Mouse (Mus musculus) hindbrain, embryonic 14.5 days (tissue): ENCODE data around the gene Rhoq. TPM values are rescaled to one million over a fixed set of nuclear protein-coding genes. Genes with fewer than 3 reads are reported as not detected.

Source experiments
- ATAC-seq: fragments of 200-750 bp; cut with Nextera tagmentation; 2 replicates; pipeline ENCODE4 v1.8.0; 2017; ENCODE audit warnings: moderate number of reproducible peaks, mild to moderate bottlenecking, moderate TSS enrichment, moderate library complexity; ENCODE audit not compliant: low FRiP score
- DNase-seq: peaks from one replicate; pipeline ENCODE4 v3.0.0-alpha.2; 2015; ENCODE audit warnings: low spot score
- H3K27ac ChIP-seq: fragments of 300-500 bp; sonication (generic); 2 replicates; pipeline ENCODE4 v1.5.1; 2014; ENCODE audit warnings: mild to moderate bottlenecking, moderate library complexity
- H3K27me3 ChIP-seq: fragments of 300-500 bp; sonication (generic); 2 replicates; pipeline ENCODE4 v1.6.1; 2014; ENCODE audit warnings: mild to moderate bottlenecking, low read length, mixed read lengths; ENCODE audit not compliant: control insufficient read depth, insufficient read depth
- H3K36me3 ChIP-seq: fragments of 300-500 bp; sonication (generic); replicated peaks from 2 replicates; pipeline ENCODE4 v1.6.1; 2014; ENCODE audit not compliant: control insufficient read depth, insufficient read depth
- H3K4me1 ChIP-seq: fragments of 300-500 bp; sonication (generic); replicated peaks from 2 replicates; pipeline ENCODE4 v1.6.1; 2014; ENCODE audit warnings: antibody characterized with exemption, low read length, mixed read lengths; ENCODE audit not compliant: control insufficient read depth, insufficient read depth
- H3K4me2 ChIP-seq: fragments of 300-500 bp; sonication (generic); replicated peaks from 2 replicates; pipeline ENCODE4 v1.6.1; 2014; ENCODE audit warnings: mild to moderate bottlenecking, moderate library complexity
- H3K4me3 ChIP-seq: fragments of 300-500 bp; sonication (generic); replicated peaks from 2 replicates; pipeline ENCODE4 v1.5.1; 2014; ENCODE audit warnings: mild to moderate bottlenecking, low read length
- H3K9ac ChIP-seq: fragments of 300-500 bp; sonication (generic); 2 replicates; pipeline ENCODE4 v1.6.1; 2014
- H3K9me3 ChIP-seq: fragments of 300-500 bp; sonication (generic); 2 replicates; pipeline ENCODE4 v1.6.1; 2016; ENCODE audit warnings: low read length; ENCODE audit not compliant: control insufficient read depth
- WGBS: fragments of 180-500 bp; shearing (Covaris S2); extraction: QIAGEN DNeasy Blood & Tissue Kit; methylation state at CpG from one replicate; pipeline ENCODE4 v1.1.7; 2014; 5-methylcytosine and 5-hydroxymethylcytosine counted together
- polyA plus RNA-seq: library from polyadenylated mRNA; unstranded; fragments of >200 nt; fragmentation: Nextera tagmentation; extraction: Ambion mirVana; gene quantifications from 2 replicates; pipeline ENCODE4 v1.2.1, GENCODE M21; 2014

Gene Rhoq
- polyA plus RNA-seq, 1 experiment from 2014 or later: 10.7 TPM

DNA sequence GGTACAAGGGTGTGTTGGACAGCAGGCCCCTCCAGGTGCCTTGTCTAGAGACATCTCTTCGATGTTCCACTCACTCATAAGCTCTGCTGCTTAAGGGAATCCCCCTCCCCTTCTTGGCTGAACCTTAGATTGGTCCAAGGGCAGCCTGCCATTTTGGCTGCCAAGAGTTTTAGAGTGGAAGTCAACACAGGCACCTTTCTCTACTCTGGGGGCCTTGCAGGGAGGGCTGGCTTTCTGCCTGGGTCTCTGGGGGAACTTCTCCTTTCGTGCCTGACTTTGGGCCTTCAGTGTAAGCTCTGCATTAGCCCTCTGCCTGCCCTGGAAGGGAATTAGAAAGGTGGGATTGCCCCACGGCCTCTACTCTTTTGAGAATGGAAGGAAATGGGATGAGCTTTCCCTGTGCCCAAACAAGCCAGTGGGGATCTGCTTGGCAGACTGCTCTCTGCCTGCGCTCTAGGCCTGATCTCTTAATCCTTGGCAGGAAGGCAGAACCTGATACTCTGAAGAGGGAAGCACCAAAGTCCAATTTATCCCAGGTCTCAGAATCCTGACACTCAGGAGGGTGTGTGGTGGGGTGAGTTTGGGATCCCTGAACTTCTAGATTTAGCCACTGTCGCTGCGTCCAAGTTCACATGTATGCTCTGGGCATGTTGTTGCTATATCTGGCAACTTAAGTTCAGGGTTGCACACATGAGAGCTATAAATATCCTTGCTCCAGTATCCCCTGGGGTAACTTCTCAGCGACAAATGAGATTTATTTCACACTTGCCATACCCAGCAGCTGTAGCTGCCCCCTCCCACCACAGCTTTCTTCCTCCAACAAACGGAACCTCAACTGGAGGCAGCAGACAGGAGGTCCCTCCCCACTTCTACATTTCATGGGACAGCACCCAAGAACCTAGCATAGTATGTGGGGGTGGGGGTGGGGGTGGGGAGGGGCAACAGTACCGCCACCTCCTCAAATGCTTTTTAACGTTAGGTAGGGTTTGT is 4.9 kb downstream of the Rhoq start:
- peaks cover 19% of the 10 kb centered on the region for H3K4me1 ChIP-seq
- ATAC-seq: no peak
- H3K9me3 ChIP-seq: no peaks in the 10 kb centered on the region
- H3K4me3 ChIP-seq: no peak overlapping the region
- no peaks in the 10 kb centered on the region for H3K27me3 ChIP-seq
- no peaks in the 10 kb centered on the region for H3K36me3 ChIP-seq
- H3K9ac ChIP-seq: no peak overlapping the region
- no peak for DNase-seq
- 81% methylated on average over 10 of the region's 10 CpGs for WGBS
- no peak overlapping the region for H3K27ac ChIP-seq
- no peak overlapping the region for H3K4me2 ChIP-seq

GRCm38 (mm10) chr17:86968581-86968980 is 5.7 kb downstream of the Rhoq start:
- Histone ChIP-seq H3K27me3 (no peaks in the 10 kb centered on the region), H3K27ac (no peak overlapping the region), H3K9me3 (no peaks in the 10 kb centered on the region), H3K4me2 (no peak overlapping the region), H3K4me1 (peaks cover 19% of the 10 kb centered on the region), H3K36me3 (no peaks in the 10 kb centered on the region), H3K9ac (no peak overlapping the region), H3K4me3 (no peak overlapping the region)
- 85% methylated on average over 5 of the region's 5 CpGs for WGBS
- ATAC-seq (no peak), DNase-seq (no peak)

- Histone ChIP-seq H3K27me3 (no peaks in the 10 kb centered on the region), H3K9me3 (no peaks in the 10 kb centered on the region), H3K4me2 (no peak overlapping the region), H3K27ac (no peak overlapping the region), H3K4me3 (no peak overlapping the region), H3K4me1 (peaks cover 11% of the 10 kb centered on the region), H3K36me3 (no peaks in the 10 kb centered on the region), H3K9ac (no peak overlapping the region)
- 58% methylated on average over 5 of the region's 5 CpGs for WGBS
- no peak for DNase-seq
- ATAC-seq: no peak
Measured at GRCm38 (mm10) chr17:86969582-86969981, 6.7 kb downstream of the Rhoq start.

DNA sequence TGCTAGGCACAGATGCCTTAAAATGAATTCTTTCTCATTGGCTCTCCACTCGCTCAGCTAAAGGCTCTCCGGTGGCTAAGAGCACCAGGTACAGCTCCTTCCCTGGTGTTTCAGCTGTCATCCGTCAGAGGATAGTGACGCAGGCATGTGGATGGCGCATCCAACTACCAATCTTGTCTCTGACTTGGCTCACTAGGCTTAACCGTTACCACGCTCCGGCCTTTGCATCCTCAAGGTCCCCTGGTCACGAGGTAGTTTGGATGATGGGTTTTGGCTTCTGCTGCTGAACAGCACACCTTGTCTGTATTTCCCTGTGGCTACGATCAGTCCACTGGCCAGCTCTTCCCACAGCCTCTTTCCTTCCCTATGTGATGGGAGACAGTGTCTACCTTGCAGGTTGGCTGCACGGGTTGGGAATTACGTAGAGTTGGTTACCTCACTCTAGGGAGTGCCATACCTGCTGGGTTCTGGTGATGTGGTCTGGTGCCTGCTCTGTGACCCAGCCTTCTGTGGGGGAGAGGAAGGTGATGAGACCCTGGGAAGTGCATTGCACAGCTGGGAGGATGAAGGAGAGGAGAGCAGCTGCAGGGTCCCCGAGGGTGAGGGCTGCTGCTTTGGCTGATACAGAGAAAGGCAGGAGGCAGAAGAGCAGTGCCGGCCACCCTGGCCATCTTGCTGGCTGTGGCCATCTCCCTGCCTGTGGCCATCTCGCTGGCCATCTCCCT is 7.3 kb downstream of the Rhoq start:
- 89% methylated on average over 15 of the region's 15 CpGs for WGBS
- no peak for ATAC-seq
- Histone ChIP-seq H3K9me3 (no peaks in the 10 kb centered on the region), H3K27me3 (no peaks in the 10 kb centered on the region), H3K36me3 (no peaks in the 10 kb centered on the region), H3K9ac (no peak overlapping the region), H3K4me1 (peaks cover 5% of the 10 kb centered on the region), H3K4me3 (no peak overlapping the region), H3K27ac (no peak overlapping the region), H3K4me2 (no peak overlapping the region)
- DNase-seq: no peak

DNA sequence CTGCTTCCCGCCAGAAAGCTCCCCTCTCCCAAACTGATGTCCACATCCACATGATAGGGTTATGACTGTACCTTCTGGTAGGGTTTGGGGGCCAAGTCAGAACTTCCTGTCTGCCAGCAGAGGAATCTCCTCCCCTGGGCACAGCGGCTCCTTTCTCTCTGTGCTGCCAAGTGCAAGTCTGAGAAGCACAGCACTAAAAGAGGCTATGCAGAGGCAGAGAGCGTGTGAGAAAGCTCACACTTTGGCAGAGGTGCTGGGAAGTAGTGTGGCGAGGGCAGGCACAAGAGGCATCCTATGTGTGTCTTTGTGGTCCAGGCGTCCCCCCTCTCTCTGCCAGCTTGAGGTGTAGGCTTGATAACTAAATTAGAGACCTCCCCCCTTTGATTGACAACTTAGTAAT is 8.2 kb downstream of the Rhoq start:
- H3K36me3 ChIP-seq: no peaks in the 10 kb centered on the region
- no peaks in the 10 kb centered on the region for H3K9me3 ChIP-seq
- H3K4me1 ChIP-seq: no peaks in the 10 kb centered on the region
- H3K27me3 ChIP-seq: no peaks in the 10 kb centered on the region
- no peak for DNase-seq
- no peak overlapping the region for H3K4me2 ChIP-seq
- no peak overlapping the region for H3K9ac ChIP-seq
- no peak for ATAC-seq
- WGBS: 84% methylated on average over 5 of the region's 5 CpGs
- H3K27ac ChIP-seq: no peak overlapping the region
- H3K4me3 ChIP-seq: no peak overlapping the region

DNA sequence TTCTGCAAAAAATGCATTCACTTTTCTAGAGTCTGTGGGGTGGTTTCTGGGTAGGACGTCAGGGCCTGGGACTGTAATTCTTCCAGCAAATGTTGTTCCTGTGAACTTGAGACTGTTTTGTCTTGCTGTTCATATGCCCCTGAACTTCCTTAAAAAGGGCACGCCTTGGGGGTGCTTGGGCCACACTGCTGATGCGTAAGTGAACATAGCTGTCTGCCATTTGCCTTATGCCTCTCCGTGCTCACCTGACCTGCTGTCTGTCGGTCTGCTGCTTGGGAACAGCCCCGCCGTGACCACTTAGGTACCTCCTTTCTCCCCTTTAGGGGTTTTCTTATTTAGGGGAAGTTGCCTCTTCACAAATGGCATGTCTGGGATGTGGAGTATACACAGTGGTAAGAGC is 9.0 kb downstream of the Rhoq start:
- Histone ChIP-seq H3K27me3 (no peaks in the 10 kb centered on the region), H3K4me1 (no peaks in the 10 kb centered on the region), H3K4me3 (no peak overlapping the region), H3K36me3 (no peaks in the 10 kb centered on the region; the same call in 1 of the 2 replicates), H3K9me3 (no peaks in the 10 kb centered on the region), H3K27ac (no peak overlapping the region), H3K9ac (no peak overlapping the region), H3K4me2 (no peak overlapping the region)
- DNase-seq: no peak
- no peak for ATAC-seq
- WGBS: 89% methylated on average over 7 of the region's 7 CpGs

GRCm38 (mm10) chr17:86973097-86973496 is 10.2 kb downstream of the Rhoq start:
- ATAC-seq (no peak), DNase-seq (no peak)
- Histone ChIP-seq H3K4me1 (no peaks in the 10 kb centered on the region), H3K9ac (no peak overlapping the region), H3K9me3 (no peaks in the 10 kb centered on the region), H3K4me3 (no peak overlapping the region), H3K27ac (no peak overlapping the region), H3K27me3 (no peaks in the 10 kb centered on the region), H3K4me2 (no peak overlapping the region), H3K36me3 (no peaks in the 10 kb centered on the region; the same call in 1 of the 2 replicates)
- 94% methylated on average over 2 of the region's 2 CpGs for WGBS

- no peaks in the 10 kb centered on the region; the same call in 1 of the 2 replicates for H3K36me3 ChIP-seq
- DNase-seq (no peak), ATAC-seq (no peak)
- H3K4me3 ChIP-seq: no peak overlapping the region
- no peaks in the 10 kb centered on the region for H3K9me3 ChIP-seq
- H3K9ac ChIP-seq: no peak overlapping the region
- no peak overlapping the region for H3K27ac ChIP-seq
- no peak overlapping the region for H3K4me2 ChIP-seq
- H3K27me3 ChIP-seq: no peaks in the 10 kb centered on the region
- H3K4me1 ChIP-seq: no peaks in the 10 kb centered on the region
- 83% methylated on average over 10 of the region's 10 CpGs for WGBS
Measured at GRCm38 (mm10) chr17:86976387-86976786, 13.5 kb downstream of the Rhoq start.

DNA sequence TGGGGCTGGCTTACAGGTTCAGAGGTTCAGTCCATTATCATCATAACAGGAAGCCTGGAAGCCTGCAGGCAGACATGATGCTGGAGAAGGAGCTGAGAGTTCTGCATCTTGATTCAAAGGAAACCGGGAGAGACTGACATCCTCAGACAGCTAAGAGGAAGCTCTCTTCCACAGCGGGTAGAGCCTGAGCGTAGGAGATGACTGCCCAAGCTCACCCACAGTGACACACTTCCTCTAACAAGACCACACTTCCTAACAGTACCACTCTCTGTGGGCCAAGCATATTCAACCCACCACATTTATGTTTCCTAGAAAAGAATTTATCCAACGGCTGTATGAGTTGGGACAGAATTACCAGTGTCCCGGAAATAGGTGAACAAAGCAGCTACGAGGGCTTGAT is 15.6 kb downstream of the Rhoq start:
- Histone ChIP-seq H3K4me2 (no peak overlapping the region), H3K27ac (no peak overlapping the region), H3K27me3 (no peaks in the 10 kb centered on the region), H3K36me3 (no peaks in the 10 kb centered on the region; the same call in 1 of the 2 replicates), H3K9ac (no peak overlapping the region), H3K9me3 (no peaks in the 10 kb centered on the region), H3K4me1 (no peaks in the 10 kb centered on the region), H3K4me3 (no peak overlapping the region)
- ATAC-seq (no peak), DNase-seq (no peak)
- WGBS: 91% methylated on average over 6 of the region's 6 CpGs
